Mouse (Mus musculus) kidney, embryonic 16.5 days (tissue): ENCODE data around the gene Zbtb7a. TPM values are rescaled to one million over a fixed set of nuclear protein-coding genes. Genes with fewer than 3 reads are reported as not detected.
"Not testable (repeated sequence)": the region's sequence is repeated elsewhere in the genome, so short reads cannot be mapped to it uniquely, and the experiment has no call there.

ENCODE experiments used
- ATAC-seq: fragments of 200-750 bp; cut with Nextera tagmentation; 2 replicates; pipeline ENCODE4 v1.8.0; 2017; ENCODE audit warnings: moderate TSS enrichment; ENCODE audit not compliant: low FRiP score, low TSS enrichment
- H3K27ac ChIP-seq: fragments of 300-500 bp; sonication (generic); 2 replicates; pipeline ENCODE4 v1.5.1; 2014; ENCODE audit warnings: low read length
- H3K27me3 ChIP-seq: fragments of 300-500 bp; sonication (generic); 2 replicates; pipeline ENCODE4 v1.6.1; 2014; ENCODE audit warnings: low read length, control low read depth, mixed read lengths; ENCODE audit not compliant: insufficient read depth
- H3K36me3 ChIP-seq: fragments of 300-500 bp; sonication (generic); 2 replicates; pipeline ENCODE4 v1.6.1; 2014; ENCODE audit warnings: low read length, control low read depth, mixed read lengths; ENCODE audit not compliant: insufficient read depth
- H3K4me1 ChIP-seq: fragments of 300-500 bp; sonication (generic); 2 replicates; pipeline ENCODE4 v1.6.1; 2014; ENCODE audit warnings: low read length, control low read depth, mixed read lengths; ENCODE audit not compliant: insufficient read depth
- H3K4me2 ChIP-seq: fragments of 300-500 bp; sonication (generic); replicated peaks from 2 replicates; pipeline ENCODE4 v1.6.1; 2014; ENCODE audit warnings: low read depth, low read length
- H3K4me3 ChIP-seq: fragments of 300-500 bp; sonication (generic); 2 replicates; pipeline ENCODE4 v1.5.1; 2014; ENCODE audit warnings: mild to moderate bottlenecking, low read length
- H3K9ac ChIP-seq: fragments of 300-500 bp; sonication (generic); replicated peaks from 2 replicates; pipeline ENCODE4 v1.6.1; 2014; ENCODE audit warnings: low read length
- H3K9me3 ChIP-seq: fragments of 300-500 bp; sonication (generic); 2 replicates; pipeline ENCODE4 v1.6.1; 2016; ENCODE audit warnings: low read length, control low read depth
- WGBS: fragments of 180-500 bp; shearing (Covaris S2); extraction: QIAGEN DNeasy Blood & Tissue Kit; methylation state at CpG from one replicate; pipeline ENCODE4 v1.1.7; 2014; 5-methylcytosine and 5-hydroxymethylcytosine counted together
- polyA plus RNA-seq: library from polyadenylated mRNA; unstranded; fragments of >200 nt; fragmentation: Nextera tagmentation; extraction: Ambion mirVana; gene quantifications from 2 replicates; pipeline ENCODE4 v1.2.1, GENCODE M21; 2015

The Zbtb7a gene
- polyA plus RNA-seq, 1 experiment from 2014 or later = 25.2 TPM

DNA sequence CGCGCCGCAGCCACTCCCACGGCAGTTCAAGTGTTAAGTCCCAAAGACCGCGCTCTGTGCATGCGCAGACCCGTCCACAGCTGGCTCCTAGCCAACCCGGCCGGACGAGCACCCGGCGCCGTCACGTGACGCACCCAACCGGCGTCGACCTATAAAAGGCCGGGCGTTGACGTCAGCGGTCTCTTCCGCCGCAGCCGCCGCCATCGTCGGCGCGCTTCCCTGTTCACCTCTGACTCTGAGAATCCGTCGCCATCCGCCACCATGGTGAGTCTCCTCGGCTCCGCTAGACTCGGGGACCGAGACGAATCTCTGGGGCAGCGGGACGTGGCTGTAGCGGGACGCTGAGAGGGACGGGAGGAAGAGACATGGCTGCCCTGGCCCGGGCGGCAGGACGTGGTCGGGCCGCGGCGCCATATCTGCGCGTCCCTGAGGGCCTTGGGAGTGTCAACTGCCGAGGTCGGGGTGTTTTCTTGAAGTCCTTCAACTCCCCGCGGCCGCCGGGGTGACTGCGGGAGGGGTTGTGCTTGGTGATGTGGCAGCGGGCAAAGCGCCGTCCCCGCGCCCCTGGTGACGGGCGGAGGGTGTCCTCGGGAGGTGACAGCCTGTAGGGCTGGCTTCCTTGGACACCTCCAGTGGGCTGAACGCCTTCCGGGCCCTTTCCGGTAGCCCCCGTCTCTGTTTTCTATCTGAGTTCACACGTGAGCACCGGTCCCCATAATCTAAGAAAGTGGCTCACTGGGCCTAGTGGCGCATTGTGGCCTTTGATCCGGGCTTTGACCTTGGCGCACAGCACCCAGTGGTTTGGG is 41.6 kb downstream of the Zbtb7a start, which contains the start of gene Eef2:
Gene Eef2 (plus strand): TSS at position 166 of the 806 bp plus-strand sequence.
- peak within 1 kb of the TSS; percentile 100 for H3K4me3 ChIP-seq
- peak within 1 kb of the TSS; percentile 99 for H3K9ac ChIP-seq
- H3K36me3 ChIP-seq = peaks cover 45% of the 10 kb centered on the region
- ATAC-seq = peak; percentile 85
- peak within 1 kb of the TSS; percentile 91 for H3K27ac ChIP-seq
- WGBS = under 1% methylated on average over 77 of the region's 77 CpGs
- H3K4me1 ChIP-seq = peaks cover 46% of the 10 kb centered on the region
- H3K27me3 ChIP-seq = no peaks in the 10 kb centered on the region
- H3K4me2 ChIP-seq = peak within 1 kb of the TSS; percentile 97
- H3K9me3 ChIP-seq = no peaks in the 10 kb centered on the region

DNA sequence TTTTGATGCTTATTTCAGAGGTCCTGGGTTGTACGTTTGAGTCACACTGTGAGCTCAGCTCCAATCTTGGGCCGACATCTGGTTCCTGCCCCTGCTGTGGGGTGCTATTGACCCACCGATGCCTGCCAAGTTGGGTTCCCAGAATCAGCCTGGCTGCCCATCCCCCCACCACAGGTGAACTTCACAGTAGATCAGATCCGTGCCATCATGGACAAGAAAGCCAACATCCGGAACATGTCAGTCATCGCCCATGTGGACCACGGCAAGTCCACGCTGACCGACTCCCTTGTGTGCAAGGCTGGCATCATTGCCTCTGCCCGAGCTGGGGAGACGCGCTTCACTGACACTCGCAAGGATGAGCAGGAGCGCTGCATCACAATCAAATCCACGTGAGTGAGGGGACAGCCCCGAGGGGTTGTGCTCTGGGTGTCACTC is 42.5 kb downstream of the Zbtb7a start:
- 4% methylated on average over 16 of the region's 16 CpGs for WGBS
- no peaks in the 10 kb centered on the region for H3K27me3 ChIP-seq
- peak overlapping the region; percentile 97 for H3K4me2 ChIP-seq
- H3K27ac ChIP-seq = peak overlapping the region; percentile 91
- peak overlapping the region; percentile 99 for H3K9ac ChIP-seq
- H3K36me3 ChIP-seq = peaks cover 53% of the 10 kb centered on the region
- ATAC-seq = no peak
- H3K4me3 ChIP-seq = peak overlapping the region; percentile 100
- peaks cover 46% of the 10 kb centered on the region for H3K4me1 ChIP-seq
- no peaks in the 10 kb centered on the region for H3K9me3 ChIP-seq

DNA sequence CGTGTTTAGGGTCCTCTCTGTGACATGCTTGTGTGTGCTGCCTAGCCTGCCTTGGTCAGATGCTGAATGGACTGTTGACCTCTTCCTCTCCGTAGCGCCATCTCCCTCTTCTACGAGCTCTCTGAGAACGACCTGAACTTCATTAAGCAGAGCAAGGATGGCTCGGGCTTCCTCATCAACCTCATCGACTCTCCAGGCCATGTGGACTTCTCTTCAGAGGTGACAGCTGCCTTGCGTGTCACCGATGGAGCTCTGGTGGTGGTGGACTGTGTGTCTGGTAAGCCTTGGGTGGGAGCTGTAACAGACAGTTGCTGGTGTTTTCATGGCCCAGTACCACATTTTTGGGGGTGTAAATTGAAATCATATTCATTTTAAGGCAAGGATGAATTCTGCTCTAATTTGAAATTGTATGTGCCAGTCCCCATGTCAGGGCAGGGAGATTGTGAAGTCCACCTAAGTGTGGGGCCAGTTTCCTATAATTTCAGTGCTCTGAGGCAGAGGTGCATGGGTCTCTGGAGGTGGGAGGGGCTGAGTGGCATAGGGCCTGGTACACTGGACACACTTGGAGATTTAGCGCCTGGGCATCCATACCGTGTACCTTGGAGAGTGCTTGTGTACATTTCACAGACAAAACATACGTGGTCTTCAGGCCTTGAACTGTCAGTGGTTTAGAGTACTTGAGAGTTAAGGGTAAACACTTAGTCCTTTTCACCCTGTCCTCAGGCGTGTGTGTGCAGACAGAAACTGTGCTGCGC is 43.1 kb downstream of the Zbtb7a start:
- Histone ChIP-seq H3K4me1 (peaks cover 42% of the 10 kb centered on the region), H3K36me3 (peaks cover 53% of the 10 kb centered on the region), H3K27ac (peak overlapping the region; percentile 91; the same call in 1 of the 2 replicates), H3K9ac (peak overlapping the region; percentile 99), H3K27me3 (no peaks in the 10 kb centered on the region), H3K4me2 (peak overlapping the region; percentile 97), H3K4me3 (peak overlapping the region; percentile 100), H3K9me3 (no peaks in the 10 kb centered on the region)
- ATAC-seq = no peak
- 54% methylated on average over 14 of the region's 14 CpGs for WGBS

DNA sequence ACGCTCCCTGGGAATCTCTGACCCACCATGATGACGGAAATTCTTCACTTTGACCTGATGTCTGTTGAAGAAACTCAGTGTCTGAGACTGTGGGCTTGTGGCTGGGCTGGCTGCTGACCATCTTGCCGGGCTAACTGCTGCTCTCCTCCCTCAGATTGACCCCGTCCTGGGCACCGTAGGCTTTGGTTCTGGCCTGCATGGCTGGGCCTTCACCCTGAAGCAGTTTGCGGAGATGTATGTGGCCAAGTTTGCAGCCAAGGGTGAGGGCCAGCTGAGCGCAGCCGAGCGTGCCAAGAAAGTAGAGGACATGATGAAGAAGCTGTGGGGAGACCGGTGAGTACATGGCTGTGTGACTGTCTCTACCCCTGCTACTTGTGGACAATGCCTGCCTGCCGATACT is 43.9 kb downstream of the Zbtb7a start:
- Histone ChIP-seq H3K4me1 (peaks cover 41% of the 10 kb centered on the region), H3K27ac (no peak overlapping the region), H3K4me2 (0 out of 2 replicates have a peak overlapping the region, but pooled peaks have one; percentile 97), H3K27me3 (no peaks in the 10 kb centered on the region), H3K9ac (no peak overlapping the region), H3K36me3 (peaks cover 53% of the 10 kb centered on the region), H3K4me3 (no peak overlapping the region), H3K9me3 (no peaks in the 10 kb centered on the region)
- no peak for ATAC-seq
- 91% methylated on average over 11 of the region's 11 CpGs for WGBS

DNA sequence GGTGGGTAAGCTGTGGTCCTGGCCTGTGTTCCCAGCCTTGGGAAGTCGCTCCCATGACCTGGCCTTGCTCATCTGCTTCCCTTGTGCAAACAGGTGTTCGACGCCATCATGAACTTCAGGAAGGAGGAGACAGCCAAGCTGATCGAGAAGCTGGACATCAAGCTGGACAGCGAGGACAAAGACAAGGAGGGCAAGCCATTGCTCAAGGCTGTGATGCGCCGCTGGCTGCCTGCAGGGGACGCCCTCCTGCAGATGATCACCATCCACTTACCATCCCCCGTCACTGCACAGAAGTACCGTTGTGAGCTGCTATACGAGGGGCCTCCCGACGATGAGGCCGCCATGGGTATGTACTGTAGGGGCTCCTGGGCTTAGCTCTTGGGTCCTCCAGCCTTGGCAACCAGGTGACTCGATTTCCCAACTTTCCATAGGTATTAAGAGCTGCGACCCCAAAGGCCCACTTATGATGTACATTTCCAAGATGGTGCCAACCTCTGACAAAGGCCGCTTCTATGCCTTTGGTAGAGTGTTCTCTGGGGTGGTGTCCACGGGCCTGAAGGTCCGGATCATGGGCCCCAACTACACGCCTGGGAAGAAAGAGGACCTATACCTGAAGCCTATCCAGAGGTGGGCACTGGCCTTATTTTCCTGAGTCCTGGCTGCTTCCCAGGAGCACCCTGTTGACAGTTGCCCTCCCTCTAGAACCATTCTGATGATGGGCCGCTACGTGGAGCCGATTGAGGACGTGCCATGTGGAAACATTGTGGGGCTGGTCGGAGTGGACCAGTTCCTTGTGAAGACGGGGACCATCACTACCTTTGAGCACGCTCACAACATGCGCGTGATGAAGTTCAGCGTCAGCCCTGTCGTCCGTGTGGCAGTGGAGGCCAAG is 44.7 kb downstream of the Zbtb7a start:
- Histone ChIP-seq H3K27ac (no peak overlapping the region), H3K27me3 (no peaks in the 10 kb centered on the region), H3K9me3 (no peaks in the 10 kb centered on the region), H3K9ac (no peak overlapping the region), H3K4me3 (no peak overlapping the region), H3K4me2 (no peak overlapping the region), H3K36me3 (peaks cover 56% of the 10 kb centered on the region), H3K4me1 (peaks cover 40% of the 10 kb centered on the region)
- no peak for ATAC-seq
- 90% methylated on average over 32 of the region's 32 CpGs for WGBS

DNA sequence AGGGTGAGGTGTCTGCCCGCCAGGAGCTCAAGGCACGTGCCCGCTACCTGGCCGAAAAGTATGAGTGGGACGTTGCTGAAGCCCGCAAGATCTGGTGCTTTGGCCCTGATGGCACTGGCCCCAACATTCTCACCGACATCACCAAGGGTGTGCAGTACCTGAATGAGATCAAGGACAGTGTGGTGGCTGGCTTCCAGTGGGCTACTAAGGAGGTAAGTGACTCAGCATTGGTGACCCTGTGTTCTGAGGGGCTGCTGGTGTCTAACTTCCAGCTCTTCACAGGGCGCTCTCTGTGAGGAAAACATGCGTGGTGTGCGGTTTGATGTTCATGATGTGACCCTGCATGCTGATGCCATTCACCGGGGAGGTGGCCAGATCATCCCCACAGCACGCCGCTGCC is 45.9 kb downstream of the Zbtb7a start:
- WGBS = 92% methylated on average over 13 of the region's 13 CpGs
- no peak for ATAC-seq
- H3K4me2 ChIP-seq = no peak overlapping the region
- no peaks in the 10 kb centered on the region for H3K27me3 ChIP-seq
- H3K9ac ChIP-seq = no peak overlapping the region
- H3K27ac ChIP-seq = no peak overlapping the region
- H3K36me3 ChIP-seq = peaks cover 62% of the 10 kb centered on the region
- peaks cover 34% of the 10 kb centered on the region for H3K4me1 ChIP-seq
- H3K9me3 ChIP-seq = no peaks in the 10 kb centered on the region
- H3K4me3 ChIP-seq = no peak overlapping the region

DNA sequence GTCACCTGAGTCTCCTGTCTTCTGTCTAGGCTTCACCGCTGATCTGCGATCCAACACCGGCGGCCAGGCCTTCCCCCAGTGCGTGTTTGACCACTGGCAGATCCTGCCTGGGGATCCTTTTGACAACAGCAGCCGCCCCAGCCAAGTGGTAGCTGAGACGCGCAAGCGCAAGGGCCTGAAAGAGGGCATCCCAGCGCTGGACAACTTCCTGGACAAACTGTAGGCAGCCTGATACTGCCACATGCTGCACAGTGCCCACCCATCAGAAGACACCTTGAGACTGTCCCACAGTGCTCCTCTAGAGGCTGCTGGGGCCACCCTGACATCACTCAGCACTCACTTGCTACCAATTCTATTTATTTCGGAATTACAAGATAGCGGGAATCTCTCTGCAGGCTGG is 46.8 kb downstream of the Zbtb7a start:
- H3K9ac ChIP-seq, H3K27ac ChIP-seq, H3K27me3 ChIP-seq, ATAC-seq, H3K9me3 ChIP-seq, H3K4me3 ChIP-seq, H3K4me2 ChIP-seq: not testable (repeated sequence)
- WGBS = 86% methylated on average over 12 of the region's 12 CpGs
- H3K36me3 ChIP-seq = peaks cover 65% of the 10 kb centered on the region
- peaks cover 34% of the 10 kb centered on the region for H3K4me1 ChIP-seq

DNA sequence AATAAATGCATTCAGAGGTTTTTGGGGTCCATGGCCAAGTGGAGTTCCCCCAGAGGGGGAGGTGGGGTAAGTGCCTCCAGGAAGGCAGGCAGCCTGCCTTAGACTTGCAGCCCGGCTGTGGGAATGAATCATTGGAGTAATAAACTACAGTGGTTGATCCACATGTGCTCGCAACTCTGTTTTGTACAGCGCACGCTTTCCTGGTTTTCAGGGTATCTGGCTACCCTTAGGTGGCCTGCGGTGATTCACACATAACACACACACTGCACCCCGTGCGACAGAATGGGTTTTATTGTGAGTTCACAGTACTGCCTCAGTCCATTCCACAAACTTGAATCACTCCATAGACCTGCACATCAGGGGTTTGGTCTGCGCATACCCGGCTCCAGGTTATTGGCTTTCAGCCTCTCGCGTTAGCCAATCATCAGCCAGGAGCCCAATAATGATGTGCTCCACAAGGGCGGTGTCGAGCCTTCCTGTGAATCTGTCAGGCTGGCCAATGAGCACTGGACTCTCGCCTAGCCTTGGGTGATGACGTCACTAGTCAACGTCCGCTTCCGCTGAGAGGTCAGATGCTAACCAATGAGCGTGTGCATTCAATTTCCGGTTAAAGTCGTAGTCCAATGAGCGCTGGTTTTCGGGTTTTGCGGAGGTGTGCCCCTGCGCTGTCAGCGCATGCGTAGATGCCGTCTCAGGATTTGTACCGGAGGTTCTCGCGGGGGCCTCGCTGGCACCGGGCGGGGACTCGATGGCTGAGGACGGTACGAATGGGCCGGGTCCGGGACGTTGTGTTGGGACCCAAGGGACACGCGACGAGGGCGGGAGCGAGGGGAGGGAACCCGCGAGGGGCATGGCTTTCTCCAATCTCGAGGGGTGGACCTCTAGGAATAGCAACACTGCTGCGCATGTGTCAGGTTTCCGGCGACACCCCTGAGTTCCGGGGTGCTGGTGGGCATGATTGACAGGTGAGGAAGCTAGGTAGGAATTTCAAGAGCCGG is 47.6 kb downstream of the Zbtb7a start, which contains the start of gene Dapk3:
Gene Dapk3 (plus strand): TSS at position 670 of the 998 bp plus-strand sequence.
- Histone ChIP-seq H3K27ac (peak within 1 kb of the TSS; percentile 86), H3K9me3 (no peaks in the 10 kb centered on the region), H3K27me3 (no peaks in the 10 kb centered on the region), H3K9ac (peak within 1 kb of the TSS; percentile 77), H3K4me2 (peak within 1 kb of the TSS; percentile 63), H3K36me3 (peaks cover 66% of the 10 kb centered on the region), H3K4me3 (peak within 1 kb of the TSS; percentile 71), H3K4me1 (peaks cover 33% of the 10 kb centered on the region)
- WGBS = 5% methylated on average over 53 of the region's 53 CpGs
- peak; percentile 95 for ATAC-seq
